Mouse (Mus musculus): Measurements from ENCODE around the gene Hnrnpdl.

- no peak for TF ChIP-seq POLR2A (IDR thresholded peaks at IDR 0.05; ENCODE audit: low read depth, low read length)
- no peak for TF ChIP-seq CTCF (conservative IDR thresholded peaks at IDR 0.05 in 1 of 2, IDR thresholded peaks at IDR 0.05 in 1 of 2; ENCODE audit: low read depth in 2 of 2, low read length in 2 of 2)
- no peak for TF ChIP-seq IRF4 (IDR thresholded peaks at IDR 0.05; ENCODE audit: low read depth, low read length)
- TF ChIP-seq MEF2A (IDR thresholded peaks at IDR 0.05; ENCODE audit: borderline replicate concordance, low read depth, low read length): no peak
- no peak for TF ChIP-seq ZNF384 (IDR thresholded peaks at IDR 0.05; ENCODE audit: low read depth, low read length)
- no peak for TF ChIP-seq ETS1 (conservative IDR thresholded peaks at IDR 0.05; ENCODE audit: low read depth, low read length)
- TF ChIP-seq BHLHE40 (IDR thresholded peaks at IDR 0.05; ENCODE audit: low read depth, low read length): no peak
- TF ChIP-seq EP300 (IDR thresholded peaks at IDR 0.05; ENCODE audit: low read length): no peak
- TF ChIP-seq POLR2AphosphoS2 (IDR thresholded peaks at IDR 0.05; ENCODE audit: low read depth, low read length): no peak
- TF ChIP-seq JUND (conservative IDR thresholded peaks at IDR 0.05; ENCODE audit: low read depth, low read length): no peak
- TF ChIP-seq RCOR1 (conservative IDR thresholded peaks at IDR 0.05; ENCODE audit: low read depth, low read length): no peak
- TF ChIP-seq SMC3 (IDR thresholded peaks at IDR 0.05; ENCODE audit: low read depth, low read length): no peak
- TF ChIP-seq MAX (IDR thresholded peaks at IDR 0.05; ENCODE audit: low read length): no peak
Observed at GRCm38 (mm10) chr5:100058729-100059128, 19.3 kb upstream of the Hnrnpdl start.

Measured in CH12.LX (cell line).